Comparison of ENCODE assay signal across 14 mouse cellular contexts in the genomic region with DNA sequence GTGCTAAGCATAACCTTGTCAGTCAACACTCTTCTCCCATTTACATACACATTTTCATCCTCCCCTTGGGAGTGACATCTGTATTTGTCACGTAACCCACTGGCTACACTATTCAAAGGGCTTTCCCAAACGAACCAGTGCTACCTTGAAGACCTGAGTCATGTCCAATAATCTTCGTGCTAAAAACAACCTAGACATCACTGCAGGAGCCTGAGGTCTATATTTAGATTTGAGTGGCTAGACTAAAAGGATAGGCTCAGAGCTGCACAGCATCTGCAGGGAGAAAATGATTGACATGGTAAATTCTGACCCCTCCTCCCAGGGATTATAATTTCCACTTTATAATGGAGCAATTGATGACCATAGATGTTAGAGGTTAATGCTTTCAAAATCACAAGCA.
"Had no signal": no experiment of that assay in that cellular context is flagged by ENCODE, and none has a peak within 500 bp of the region (broad histone marks: within the 10 kb centered on the region; RNA-seq: fewer than 3 reads in every experiment).

No protein-coding gene starts in this region.

- H3K27ac ChIP-seq: kidney, embryonic 15.5 days; limb, embryonic 10.5 days; midbrain, embryonic 12.5 days; neural tube, embryonic 13.5 days; stomach, embryonic 15.5 days had no signal

- ATAC-seq: midbrain, embryonic 16.5 days had no signal

- H3K9ac ChIP-seq: kidney, embryonic 15.5 days; lung, embryonic 14.5 days; midbrain, embryonic 12.5 days; neural tube, embryonic 13.5 days; stomach, embryonic 15.5 days had no signal

- DNase-seq: kidney, postnatal 14 days; lung, embryonic 14.5 days; lung, postnatal 10 days; lung, postnatal 4 days; retina, postnatal 1 day; right cerebral cortex, postnatal 4 days; thymus, postnatal 4 days had no signal

- H3K9me3 ChIP-seq: kidney, embryonic 15.5 days; limb, embryonic 10.5 days; stomach, embryonic 15.5 days had no signal

- H3K4me1 ChIP-seq: kidney, embryonic 15.5 days; limb, embryonic 10.5 days; midbrain, embryonic 12.5 days; neural tube, embryonic 13.5 days; stomach, embryonic 15.5 days had no signal

- H3K36me3 ChIP-seq: limb, embryonic 10.5 days; midbrain, embryonic 12.5 days; neural tube, embryonic 13.5 days; stomach, embryonic 15.5 days had no signal

- H3K27me3 ChIP-seq: kidney, embryonic 15.5 days; midbrain, embryonic 12.5 days; neural tube, embryonic 13.5 days; stomach, embryonic 15.5 days had no signal

- H3K4me2 ChIP-seq: kidney, embryonic 15.5 days; liver, embryonic 11.5 days; lung, embryonic 14.5 days; midbrain, embryonic 12.5 days; neural tube, embryonic 13.5 days; stomach, embryonic 15.5 days had no signal

- H3K4me3 ChIP-seq: kidney, embryonic 15.5 days; limb, embryonic 10.5 days; midbrain, embryonic 12.5 days; neural tube, embryonic 13.5 days; stomach, embryonic 15.5 days had no signal
